Mouse (Mus musculus) heart, embryonic 16.5 days (tissue): Measurements from ENCODE around the gene Cldn2. TPM values are rescaled to one million over a fixed set of nuclear protein-coding genes. Genes with fewer than 3 reads are reported as not detected.

Experiments
- ATAC-seq: fragments of 200-750 bp; cut with Nextera tagmentation; replicated peaks from 2 replicates; pipeline ENCODE4 v1.8.0; 2017; ENCODE audit warnings: moderate number of reproducible peaks; ENCODE audit not compliant: insufficient read depth, low FRiP score; ENCODE audit errors: extremely low read depth
- H3K27ac ChIP-seq: fragments of 300-500 bp; sonication (generic); 2 replicates; pipeline ENCODE4 v1.5.1; 2014; ENCODE audit warnings: mild to moderate bottlenecking, low read length, control low read depth, moderate library complexity
- H3K27me3 ChIP-seq: fragments of 300-500 bp; sonication (generic); 2 replicates; pipeline ENCODE4 v1.6.1; 2014; ENCODE audit warnings: low read length, mixed read lengths; ENCODE audit not compliant: control insufficient read depth, insufficient read depth
- H3K36me3 ChIP-seq: fragments of 300-500 bp; sonication (generic); 2 replicates; pipeline ENCODE4 v1.6.1; 2014; ENCODE audit not compliant: control insufficient read depth, insufficient read depth
- H3K4me1 ChIP-seq: fragments of 300-500 bp; sonication (generic); 2 replicates; pipeline ENCODE4 v1.6.1; 2014; ENCODE audit warnings: low read length, mixed read lengths; ENCODE audit not compliant: control insufficient read depth, insufficient read depth
- H3K4me2 ChIP-seq: fragments of 300-500 bp; sonication (generic); 2 replicates; pipeline ENCODE4 v1.6.1; 2014; ENCODE audit warnings: low read depth, mild to moderate bottlenecking, control low read depth, low read length
- H3K4me3 ChIP-seq: fragments of 300-500 bp; sonication (generic); 2 replicates; pipeline ENCODE4 v1.5.1; 2014; ENCODE audit warnings: mild to moderate bottlenecking, control low read depth, low read length
- H3K9ac ChIP-seq: fragments of 300-500 bp; sonication (generic); 2 replicates; pipeline ENCODE4 v1.6.1; 2014; ENCODE audit warnings: low read length, control low read depth
- H3K9me3 ChIP-seq: fragments of 300-500 bp; sonication (generic); replicated peaks from 2 replicates; pipeline ENCODE4 v1.6.1; 2016; ENCODE audit warnings: low read length; ENCODE audit not compliant: control insufficient read depth
- whole genome bisulfite sequencing: fragments of 180-500 bp; shearing (Covaris S2); extraction: QIAGEN DNeasy Blood & Tissue Kit; methylation state at CpG from one replicate; pipeline ENCODE4 v1.1.7; 2014; 5-methylcytosine and 5-hydroxymethylcytosine counted together
- polyA plus RNA-seq: library from polyadenylated mRNA; unstranded; fragments of >200 nt; fragmentation: Nextera tagmentation; extraction: Ambion mirVana; gene quantifications from 2 replicates; pipeline ENCODE4 v1.2.1, GENCODE M21; 2015

Cldn2 gene
- polyA plus RNA-seq, 1 experiment from 2014 or later = 0.58 TPM

- Histone ChIP-seq H3K9ac (no peak overlapping the region), H3K27ac (no peak overlapping the region), H3K27me3 (no peaks in the 10 kb centered on the region; the same call in 1 of the 2 replicates), H3K36me3 (no peaks in the 10 kb centered on the region), H3K9me3 (no peaks in the 10 kb centered on the region), H3K4me1 (no peaks in the 10 kb centered on the region), H3K4me3 (no peak overlapping the region), H3K4me2 (no peak overlapping the region)
- ATAC-seq = no peak
- WGBS = 64% methylated on average over 5 of the region's 5 CpGs
These were observed 21.2 kb upstream of the Cldn2 start for GRCm38 (mm10) chrX:139779401-139779800.

GRCm38 (mm10) chrX:139780988-139781387, 19.6 kb upstream of the Cldn2 start:
- H3K27ac ChIP-seq = no peak overlapping the region
- 28% methylated on average over 3 of the region's 3 CpGs for WGBS
- no peaks in the 10 kb centered on the region for H3K4me1 ChIP-seq
- no peak overlapping the region for H3K4me2 ChIP-seq
- no peaks in the 10 kb centered on the region for H3K36me3 ChIP-seq
- H3K27me3 ChIP-seq = no peaks in the 10 kb centered on the region
- no peaks in the 10 kb centered on the region for H3K9me3 ChIP-seq
- no peak overlapping the region for H3K4me3 ChIP-seq
- ATAC-seq = no peak
- H3K9ac ChIP-seq = no peak overlapping the region

DNA sequence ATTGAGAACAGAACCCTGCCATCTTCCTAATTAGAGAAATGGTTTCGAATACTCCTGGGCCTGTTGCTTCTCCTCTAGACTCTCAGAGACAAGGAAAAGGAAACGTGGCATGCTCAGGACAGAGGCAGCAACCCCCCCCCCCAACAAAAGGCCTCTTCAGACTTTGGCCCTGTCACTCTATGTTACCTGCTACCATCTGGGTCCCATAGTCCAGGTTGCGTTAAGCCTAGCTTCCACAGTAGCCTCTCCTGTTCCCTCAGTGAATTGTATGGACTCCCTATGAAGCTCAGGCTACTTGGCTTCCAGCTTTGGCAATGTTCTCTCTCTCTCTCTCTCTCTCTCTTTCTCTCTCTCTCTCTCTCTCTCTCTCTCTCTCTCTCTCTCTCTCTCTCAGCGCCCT, 19.1 kb upstream of the Cldn2 start:
- Histone ChIP-seq H3K4me1 (no peaks in the 10 kb centered on the region), H3K9ac (no peak overlapping the region), H3K4me2 (no peak overlapping the region), H3K27me3 (no peaks in the 10 kb centered on the region), H3K9me3 (no peaks in the 10 kb centered on the region), H3K4me3 (no peak overlapping the region), H3K27ac (no peak overlapping the region), H3K36me3 (no peaks in the 10 kb centered on the region)
- ATAC-seq = no peak
- 71% methylated on average over 4 of the region's 4 CpGs for WGBS

- no peaks in the 10 kb centered on the region for H3K9me3 ChIP-seq
- ATAC-seq = no peak
- H3K27ac ChIP-seq = no peak within 1 kb of the TSS
- no peaks in the 10 kb centered on the region for H3K4me1 ChIP-seq
- H3K4me2 ChIP-seq = no peak within 1 kb of the TSS
- H3K4me3 ChIP-seq = no peak within 1 kb of the TSS
- H3K27me3 ChIP-seq = no peaks in the 10 kb centered on the region
- H3K9ac ChIP-seq = no peak within 1 kb of the TSS
- 73% methylated on average over 6 of the region's 6 CpGs for WGBS
- H3K36me3 ChIP-seq = no peaks in the 10 kb centered on the region
These were observed 18.2 kb upstream of the Cldn2 start, which contains the start of gene Ripply1 for GRCm38 (mm10) chrX:139782278-139783044. Gene Ripply1, minus strand, starts transcription at chrX:139782353.

DNA sequence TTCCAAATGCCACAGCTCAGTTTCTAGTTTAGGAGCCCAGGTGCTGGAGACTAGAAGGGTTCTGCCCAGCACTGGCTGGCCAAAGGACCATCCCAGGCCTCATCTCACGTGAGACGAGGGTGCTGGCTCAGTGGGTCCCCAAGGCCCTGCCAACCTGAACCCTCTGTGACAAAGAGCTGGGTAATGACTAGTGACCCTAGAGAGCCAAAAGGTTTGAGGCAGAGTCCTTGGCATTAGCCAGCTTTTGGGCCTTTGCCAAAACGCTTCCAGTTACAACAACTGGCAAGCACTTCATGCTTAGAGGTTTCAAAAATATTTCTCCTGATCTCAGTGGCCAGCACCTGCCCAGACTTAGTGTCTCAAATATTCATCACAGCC, 17.6 kb upstream of the Cldn2 start:
- 61% methylated on average over 3 of the region's 3 CpGs for WGBS
- H3K4me1 ChIP-seq = no peaks in the 10 kb centered on the region
- H3K4me3 ChIP-seq = no peak overlapping the region
- no peaks in the 10 kb centered on the region for H3K9me3 ChIP-seq
- ATAC-seq = no peak
- H3K27me3 ChIP-seq = no peaks in the 10 kb centered on the region
- no peak overlapping the region for H3K4me2 ChIP-seq
- H3K36me3 ChIP-seq = no peaks in the 10 kb centered on the region
- H3K9ac ChIP-seq = no peak overlapping the region
- no peak overlapping the region for H3K27ac ChIP-seq

- H3K9me3 ChIP-seq = no peaks in the 10 kb centered on the region
- no peaks in the 10 kb centered on the region for H3K36me3 ChIP-seq
- no peak overlapping the region for H3K4me3 ChIP-seq
- no peaks in the 10 kb centered on the region for H3K27me3 ChIP-seq
- H3K4me2 ChIP-seq = no peak overlapping the region
- no peak overlapping the region for H3K27ac ChIP-seq
- no peaks in the 10 kb centered on the region for H3K4me1 ChIP-seq
- peak; percentile 41; the same call in 1 of the 2 replicates for ATAC-seq
- no peak overlapping the region for H3K9ac ChIP-seq
- WGBS = 27% methylated on average over 1 of the region's 1 CpGs
These were observed 14.9 kb upstream of the Cldn2 start for GRCm38 (mm10) chrX:139785764-139786163.

- H3K4me1 ChIP-seq = no peaks in the 10 kb centered on the region
- H3K27ac ChIP-seq = no peak overlapping the region
- no peak for ATAC-seq
- H3K9me3 ChIP-seq = no peaks in the 10 kb centered on the region
- no peak overlapping the region for H3K4me2 ChIP-seq
- no peak overlapping the region for H3K9ac ChIP-seq
- WGBS = 80% methylated on average over 7 of the region's 7 CpGs
- H3K4me3 ChIP-seq = no peak overlapping the region
- no peaks in the 10 kb centered on the region for H3K27me3 ChIP-seq
- H3K36me3 ChIP-seq = no peaks in the 10 kb centered on the region
These were observed 6.4 kb upstream of the Cldn2 start for GRCm38 (mm10) chrX:139794072-139794845.

DNA sequence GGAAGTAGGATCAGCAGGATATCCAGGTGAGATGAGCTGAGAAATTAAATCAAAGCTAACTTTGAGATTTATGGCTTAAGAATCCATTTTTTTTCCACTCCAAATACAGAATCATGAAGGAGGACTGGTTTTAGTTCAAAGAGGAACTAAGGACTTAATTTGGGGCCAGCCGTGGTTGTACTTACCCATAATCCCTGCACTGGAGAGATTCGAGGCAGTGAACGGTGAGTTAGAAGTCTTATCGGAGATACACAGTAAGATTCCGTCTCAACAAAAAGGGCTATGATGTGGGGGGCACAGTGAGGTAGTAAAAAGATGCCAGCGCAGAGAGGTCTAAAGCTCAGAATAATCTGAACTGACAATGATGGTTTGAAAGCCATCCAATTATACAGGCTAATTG, 4.6 kb upstream of the Cldn2 start:
- Histone ChIP-seq H3K4me3 (no peak overlapping the region), H3K9me3 (no peaks in the 10 kb centered on the region), H3K36me3 (no peaks in the 10 kb centered on the region), H3K4me2 (no peak overlapping the region), H3K27ac (no peak overlapping the region), H3K9ac (no peak overlapping the region), H3K27me3 (no peaks in the 10 kb centered on the region), H3K4me1 (no peaks in the 10 kb centered on the region)
- ATAC-seq = no peak
- WGBS = 85% methylated on average over 6 of the region's 6 CpGs

DNA sequence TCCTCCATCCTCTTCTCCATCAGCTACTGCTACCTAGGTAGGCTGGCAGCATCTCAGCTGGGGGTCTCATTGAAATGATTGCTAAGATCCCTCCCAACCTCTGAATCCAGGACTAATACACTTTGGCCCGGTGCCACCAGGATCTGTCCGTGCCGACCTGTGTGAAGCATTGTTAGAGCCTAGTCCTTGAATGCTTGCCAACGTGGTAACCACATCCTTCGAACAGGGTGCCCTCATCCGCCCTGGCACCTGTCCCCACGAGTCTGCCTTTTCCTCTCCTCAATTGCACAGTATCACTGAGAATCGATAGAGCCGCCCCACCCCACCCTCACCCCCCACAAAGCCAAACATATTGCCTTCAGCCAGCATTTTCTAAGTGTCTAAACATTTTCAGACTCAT, 2.8 kb upstream of the Cldn2 start:
- no peak for ATAC-seq
- 63% methylated on average over 9 of the region's 9 CpGs for WGBS
- H3K27ac ChIP-seq = no peak overlapping the region

More for the DNA sequence above, 2.8 kb upstream of the Cldn2 start:
- H3K9me3 ChIP-seq = no peaks in the 10 kb centered on the region
- H3K4me1 ChIP-seq = no peaks in the 10 kb centered on the region
- no peak overlapping the region for H3K4me2 ChIP-seq
- H3K36me3 ChIP-seq = no peaks in the 10 kb centered on the region
- H3K9ac ChIP-seq = no peak overlapping the region
- no peaks in the 10 kb centered on the region for H3K27me3 ChIP-seq
- H3K4me3 ChIP-seq = no peak overlapping the region
